Mouse (Mus musculus) E14TG2a.4 (cell line): Measurements from ENCODE around the gene Gm37240.

Experiments
- CTCF ChIP-seq: conservative IDR thresholded peaks from 2 replicates; pipeline ENCODE4 v1.5.1; 2014; ENCODE audit warnings: low read length
- NANOG ChIP-seq: IDR thresholded peaks from 2 replicates; pipeline ENCODE4 v1.6.1; 2014; ENCODE audit warnings: borderline replicate concordance, low read length, mixed read lengths
- POU5F1 ChIP-seq: IDR thresholded peaks from 2 replicates; pipeline ENCODE4 v1.6.1; 2014; ENCODE audit warnings: low read length, borderline replicate concordance

- no peak for TF ChIP-seq CTCF
- TF ChIP-seq NANOG = no peak
- TF ChIP-seq POU5F1 = no peak
Observed at GRCm38 (mm10) chr3:84673552-84673951, 1213.8 kb downstream of the Gm37240 start.
